Mouse (Mus musculus) lung, adult 2 months (tissue): ENCODE results near the gene Yif1a. TPM values are rescaled to one million over a fixed set of nuclear protein-coding genes. Genes with fewer than 3 reads are reported as not detected.

Source experiments
- DNase-seq: peaks from one replicate; pipeline ENCODE4 v3.0.0; 2022
- H3K4me1 ChIP-seq: fragments of 200-500 bp; 2 replicates; pipeline ENCODE4 v1.6.1; 2011; ENCODE audit warnings: low read length; ENCODE audit not compliant: control insufficient read depth, insufficient read depth
- H3K4me3 ChIP-seq: fragments of 200-500 bp; replicated peaks from 2 replicates; pipeline ENCODE3; 2011; ENCODE audit warnings: low read depth, mild to moderate bottlenecking, control low read depth, low read length; ENCODE audit errors: extremely low read depth
- CTCF ChIP-seq: fragments of 200-500 bp; IDR thresholded peaks from 2 replicates; pipeline ENCODE4 v1.5.1; 2011; ENCODE audit warnings: mild to moderate bottlenecking, low read length, control low read depth; ENCODE audit not compliant: insufficient read depth
- POLR2A ChIP-seq: fragments of 200-500 bp; IDR thresholded peaks from 2 replicates; pipeline ENCODE4 v1.6.1; 2011; ENCODE audit warnings: low read depth, mild to moderate bottlenecking, control low read depth, low read length, borderline replicate concordance; ENCODE audit errors: extremely low read depth
- WGBS: fragments of 180-500 bp; shearing (Covaris S2); methylation state at CpG from one replicate; pipeline ENCODE4 v1.1.7; 2018; 5-methylcytosine and 5-hydroxymethylcytosine counted together
- polyA plus RNA-seq: library from polyadenylated mRNA; depleted of rRNA; stranded (reverse); fragments of >200 nt; gene quantifications from 2 replicates; pipeline ENCODE4 v1.2.3, GENCODE M21; 2012

Yif1a gene
- polyA plus RNA-seq, 1 experiment, result 165 TPM

GRCm38 (mm10) chr19:5095887-5096474, 7.6 kb downstream of the Yif1a start:
- TF ChIP-seq CTCF (no peak), POLR2A (no peak)
- no peak overlapping the region for H3K4me3 ChIP-seq
- H3K4me1 ChIP-seq, result peaks cover 6% of the 10 kb centered on the region
- no peak for DNase-seq
- 9% methylated on average over 9 of the region's 9 CpGs for WGBS

GRCm38 (mm10) chr19:5097521-5098362, 9.4 kb downstream of the Yif1a start:
- TF ChIP-seq POLR2A (no peak), CTCF (no peak)
- DNase-seq, result no peak
- H3K4me1 ChIP-seq, result peaks cover 6% of the 10 kb centered on the region
- H3K4me3 ChIP-seq, result no peak overlapping the region
- WGBS, result 7% methylated on average over 29 of the region's 31 CpGs

GRCm38 (mm10) chr19:5098363-5099143, 10.2 kb downstream of the Yif1a start, which contains the start of gene Cnih2:
Gene Cnih2, minus strand, starts transcription at chr19:5098521.
- 0 out of 2 replicates have a peak, but pooled peaks have one; percentile 29 for TF ChIP-seq POLR2A
- TF ChIP-seq CTCF, result no peak
- Histone ChIP-seq H3K4me3 (no peak within 1 kb of the TSS), H3K4me1 (peaks cover 6% of the 10 kb centered on the region)
- DNase-seq, result peak; percentile 61
- 8% methylated on average over 40 of the region's 48 CpGs for WGBS

GRCm38 (mm10) chr19:5106074-5106473, 17.7 kb downstream of the Yif1a start:
- Histone ChIP-seq H3K4me1 (peaks cover 6% of the 10 kb centered on the region), H3K4me3 (peak overlapping the region; percentile 99)
- under 1% methylated on average over 9 of the region's 9 CpGs for whole genome bisulfite sequencing
- TF ChIP-seq CTCF, result no peak
- TF ChIP-seq POLR2A, result no peak
- DNase-seq, result no peak

DNA sequence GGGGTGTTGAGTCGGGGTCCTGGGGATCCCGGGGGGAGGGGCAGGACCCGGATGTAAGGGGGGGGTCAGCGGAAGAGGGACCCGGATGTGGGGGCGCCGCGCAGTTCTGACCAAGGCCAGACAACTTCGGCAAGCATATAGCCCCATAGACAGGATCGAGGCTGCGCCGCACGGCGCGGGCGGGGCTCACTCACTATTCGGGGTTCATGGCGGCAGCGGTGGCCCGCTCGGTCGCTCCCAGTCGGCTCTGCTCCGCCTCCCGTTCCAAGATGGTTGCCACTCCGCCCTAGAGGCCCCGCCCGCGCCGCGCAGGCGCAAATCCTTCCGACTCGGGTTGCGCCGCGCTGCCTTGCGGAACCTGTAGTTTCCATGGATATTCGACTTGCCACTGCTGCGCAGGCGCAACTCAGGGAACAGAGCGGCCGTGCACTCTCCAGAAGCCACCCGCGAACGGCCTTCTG, 18.4 kb downstream of the Yif1a start, which contains the start of gene Rab1b:
Gene Rab1b, minus strand, starts transcription at position 342 of the 461 bp plus-strand sequence.
- WGBS, result under 1% methylated on average over 46 of the region's 46 CpGs

GRCm38 (mm10) chr19:5107556-5108270, 19.4 kb downstream of the Yif1a start:
- peaks cover 6% of the 10 kb centered on the region for H3K4me1 ChIP-seq
- H3K4me3 ChIP-seq, result no peak overlapping the region
- DNase-seq, result no peak
- TF ChIP-seq POLR2A, result no peak
- no peak for TF ChIP-seq CTCF
- WGBS, result 73% methylated on average over 18 of the region's 18 CpGs

More for the DNA sequence above, 18.4 kb downstream of the Yif1a start, which contains the start of gene Rab1b:
- peaks cover 6% of the 10 kb centered on the region for H3K4me1 ChIP-seq
- DNase-seq, result peak; percentile 96
- TF ChIP-seq POLR2A, result peak; percentile 79; the same call in 1 of the 2 replicates
- no peak for TF ChIP-seq CTCF
- H3K4me3 ChIP-seq, result peak within 1 kb of the TSS; percentile 99

DNA sequence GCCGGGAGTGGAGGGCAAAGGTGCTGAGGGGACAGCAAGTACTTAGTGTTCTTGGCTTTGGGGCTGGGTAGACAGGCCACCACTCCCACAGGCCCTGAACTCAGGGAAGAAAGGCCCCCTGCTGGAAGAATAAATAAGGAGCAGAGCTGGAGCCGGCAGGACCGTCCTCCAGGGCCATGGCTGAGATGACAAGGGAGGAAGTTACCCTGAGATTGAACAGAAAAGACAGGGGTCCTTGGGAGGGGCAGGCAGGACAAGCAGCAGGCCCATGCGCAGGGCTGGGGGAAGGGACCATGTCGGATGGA, 19.9 kb downstream of the Yif1a start:
- 21% methylated on average over 5 of the region's 5 CpGs for WGBS
- no peak for DNase-seq
- TF ChIP-seq CTCF (peak; percentile 26; the same call in 1 of the 2 replicates), POLR2A (no peak)
- H3K4me3 ChIP-seq, result no peak overlapping the region
- H3K4me1 ChIP-seq, result peaks cover 6% of the 10 kb centered on the region

GRCm38 (mm10) chr19:5108702-5109101, 20.4 kb downstream of the Yif1a start:
- WGBS, result 54% methylated on average over 4 of the region's 4 CpGs
- TF ChIP-seq POLR2A, result no peak
- no peak for TF ChIP-seq CTCF
- H3K4me1 ChIP-seq, result peaks cover 6% of the 10 kb centered on the region
- no peak for DNase-seq
- no peak overlapping the region for H3K4me3 ChIP-seq
